8 mouse cellular contexts compared by ENCODE assay signal in genomic region chr3:89730350-89731331, GRCm38 (mm10). TPM values are rescaled to one million over a fixed set of nuclear protein-coding genes. Genes with fewer than 3 reads are reported as not detected.
DNase-seq lines count a peak whose midpoint lies in the region; ATAC-seq lines count a peak whose summit lies in the region.

No protein-coding gene starts in this region.

- H3K4me3 ChIP-seq in intestine, embryonic 15.5 days (replicated peaks): peak overlapping the region; percentile 69
- H3K4me3 ChIP-seq in limb, embryonic 15.5 days: peak overlapping the region; percentile 66
- H3K4me3 ChIP-seq in midbrain, embryonic 16.5 days (ENCODE audit: low read depth, low read length): peak overlapping the region; percentile 39

- H3K27ac ChIP-seq in intestine, embryonic 15.5 days: peak overlapping the region; percentile 58
- H3K27ac ChIP-seq in limb, embryonic 15.5 days: peak overlapping the region; percentile 80
- H3K27ac ChIP-seq in midbrain, embryonic 16.5 days (ENCODE audit: low read length): no peak overlapping the region

- peak overlapping the region; percentile 65 for H3K9ac ChIP-seq in intestine, embryonic 15.5 days
- peak overlapping the region; percentile 42 for H3K9ac ChIP-seq in limb, embryonic 15.5 days
- H3K9ac ChIP-seq in midbrain, embryonic 16.5 days (ENCODE audit: low read depth, low read length): peak overlapping the region; percentile 57

- peak; percentile 97 for ATAC-seq in intestine, embryonic 15.5 days
- peak; percentile 86 for ATAC-seq in limb, embryonic 15.5 days (ENCODE audit: insufficient number of reproducible peaks, low FRiP score, low TSS enrichment, low read depth)
- ATAC-seq in midbrain, embryonic 16.5 days: peak; percentile 63; the same call in 1 of the 2 replicates

- no peaks in the 10 kb centered on the region for H3K9me3 ChIP-seq in intestine, embryonic 15.5 days
- H3K9me3 ChIP-seq in limb, embryonic 15.5 days: no peaks in the 10 kb centered on the region
- no peaks in the 10 kb centered on the region for H3K9me3 ChIP-seq in midbrain, embryonic 16.5 days (replicated peaks; ENCODE audit: control insufficient read depth, low read length, poor library complexity, severe bottlenecking)

- 1% methylated on average over 32 of the region's 32 CpGs for WGBS in intestine, embryonic 15.5 days
- WGBS in limb, embryonic 15.5 days: under 1% methylated on average over 32 of the region's 32 CpGs
- WGBS in midbrain, embryonic 16.5 days: 1% methylated on average over 32 of the region's 32 CpGs

- no peaks in the 10 kb centered on the region for H3K27me3 ChIP-seq in intestine, embryonic 15.5 days (replicated peaks)
- no peaks in the 10 kb centered on the region for H3K27me3 ChIP-seq in limb, embryonic 15.5 days
- H3K27me3 ChIP-seq in midbrain, embryonic 16.5 days (ENCODE audit: control insufficient read depth, insufficient read depth, low read depth, low read length): no peaks in the 10 kb centered on the region

- DNase-seq in 3T3-L1 (ENCODE audit: low read depth, low spot score): peak; percentile 96
- peak; percentile 94 for DNase-seq in adrenal gland, adult 2 months
- DNase-seq in embryo, embryonic 11.5 days (ENCODE audit: low read depth, low spot score): peak; percentile 51
- peak; percentile 49 to 81 for DNase-seq in gastrocnemius, postnatal 4 days (ENCODE audit: low spot score in 2 of 2)
- peak; percentile 77 to 84 for DNase-seq in spleen, postnatal 14 days (ENCODE audit: low spot score in 2 of 2)

- peaks cover 7% of the 10 kb centered on the region for H3K4me1 ChIP-seq in intestine, embryonic 15.5 days (replicated peaks)
- peaks cover 16% of the 10 kb centered on the region for H3K4me1 ChIP-seq in limb, embryonic 15.5 days
- peaks cover 15% of the 10 kb centered on the region for H3K4me1 ChIP-seq in midbrain, embryonic 16.5 days (ENCODE audit: control insufficient read depth, insufficient read depth, low read length)

- 0 out of 2 replicates have a peak, but pooled peaks cover 3% of the 10 kb centered on the region for H3K36me3 ChIP-seq in intestine, embryonic 15.5 days
- peaks cover 3% of the 10 kb centered on the region; the same call in 1 of the 2 replicates for H3K36me3 ChIP-seq in limb, embryonic 15.5 days
- no peaks in the 10 kb centered on the region for H3K36me3 ChIP-seq in midbrain, embryonic 16.5 days (ENCODE audit: control insufficient read depth, insufficient read depth, low read length)

- H3K4me2 ChIP-seq in intestine, embryonic 15.5 days (replicated peaks): peak overlapping the region; percentile 74
- peak overlapping the region; percentile 81 for H3K4me2 ChIP-seq in limb, embryonic 15.5 days
- peak overlapping the region; percentile 62 for H3K4me2 ChIP-seq in midbrain, embryonic 16.5 days (ENCODE audit: low read length)

RNA-seq across cellular contexts. Expression of gene Adar, which starts 15.8 kb away (rescaled TPM):
- total RNA-seq in adrenal gland, adult 2 months (2021): 10 to 100 TPM; 27.0 to 29.8 TPM
- 21.2 and 22.3 TPM in 2 replicates for polyA plus RNA-seq in adrenal gland, adult 2 months (2012; rRNA removed)
- total RNA-seq in gastrocnemius, postnatal 4 days (2021): 10 to 100 TPM in 1 of 2 experiments, 1 to 10 TPM in 1; 9.0 to 11.2 TPM
- 9.7 and 10.4 TPM in 2 replicates for polyA plus RNA-seq in intestine, embryonic 15.5 days (2015; fragmentation: Nextera tagmentation; extraction: Ambion mirVana)
- 10.3 and 10.4 TPM in 2 replicates for polyA plus RNA-seq in limb, embryonic 15.5 days (2015; fragmentation: Nextera tagmentation; extraction: Ambion mirVana)
- polyA plus RNA-seq in midbrain, embryonic 16.5 days (2015; fragmentation: Nextera tagmentation; extraction: Ambion mirVana): 35.0 and 35.7 TPM in 2 replicates

RNA-seq across cellular contexts. Expression of gene Chrnb2, which starts 33.8 kb away (rescaled TPM):
- 1 to 10 TPM; 3.7 to 4.5 TPM for total RNA-seq in adrenal gland, adult 2 months (2021)
- polyA plus RNA-seq in adrenal gland, adult 2 months (2012; rRNA removed): 3.6 and 3.9 TPM in 2 replicates
- total RNA-seq in gastrocnemius, postnatal 4 days (2021): under 1 TPM; 0.23 to 0.27 TPM
- polyA plus RNA-seq in intestine, embryonic 15.5 days (2015; fragmentation: Nextera tagmentation; extraction: Ambion mirVana): 1.6 and 1.7 TPM in 2 replicates
- polyA plus RNA-seq in limb, embryonic 15.5 days (2015; fragmentation: Nextera tagmentation; extraction: Ambion mirVana): 0.22 and 0.37 TPM in 2 replicates
- 31.5 and 33.6 TPM in 2 replicates for polyA plus RNA-seq in midbrain, embryonic 16.5 days (2015; fragmentation: Nextera tagmentation; extraction: Ambion mirVana)

RNA-seq across cellular contexts. Expression of gene Ube2q1, which starts 42.8 kb away (rescaled TPM):
- 10 to 100 TPM; 66.6 to 67.5 TPM for total RNA-seq in adrenal gland, adult 2 months (2021)
- polyA plus RNA-seq in adrenal gland, adult 2 months (2012; rRNA removed): 33.5 and 35.0 TPM in 2 replicates
- 10 to 100 TPM; 29.5 to 33.4 TPM for total RNA-seq in gastrocnemius, postnatal 4 days (2021)
- polyA plus RNA-seq in intestine, embryonic 15.5 days (2015; fragmentation: Nextera tagmentation; extraction: Ambion mirVana): 12.3 and 14.3 TPM in 2 replicates
- polyA plus RNA-seq in limb, embryonic 15.5 days (2015; fragmentation: Nextera tagmentation; extraction: Ambion mirVana): 7.8 and 9.4 TPM in 2 replicates
- 10.7 and 10.9 TPM in 2 replicates for polyA plus RNA-seq in midbrain, embryonic 16.5 days (2015; fragmentation: Nextera tagmentation; extraction: Ambion mirVana)
